Mouse (Mus musculus): Measurements from ENCODE around the gene Zglp1.

DNA sequence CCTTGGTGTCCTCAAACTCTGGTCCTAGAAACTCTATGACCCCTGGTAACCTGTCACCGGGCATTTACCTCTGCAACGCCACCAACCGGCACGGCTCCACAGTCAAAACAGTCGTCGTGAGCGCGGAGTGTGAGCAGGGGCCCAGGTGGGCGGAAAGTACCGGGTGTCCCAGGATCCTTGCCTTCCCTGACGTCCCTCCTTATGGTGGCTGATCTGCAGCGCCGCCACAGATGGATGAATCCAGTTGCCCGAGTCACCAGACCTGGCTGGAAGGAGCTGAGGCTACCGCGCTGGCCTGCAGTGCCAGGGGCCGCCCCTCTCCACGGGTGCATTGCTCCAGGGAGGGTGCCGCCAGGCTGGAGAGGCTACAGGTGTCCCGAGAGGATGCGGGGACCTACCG, 30.2 kb downstream of the Zglp1 start:
- no peak for TF ChIP-seq CTCF (IDR thresholded peaks at IDR 0.05; ENCODE audit: low read depth)
- no peak for TF ChIP-seq EP300 (IDR thresholded peaks at IDR 0.05; ENCODE audit: low read depth)

Data from liver, embryonic 14.5 days (tissue).